Mouse (Mus musculus) C2C12 (cell line): ENCODE data around the gene Zfp462.

Experiments
- CEBPB ChIP-seq: IDR thresholded peaks from one replicate; pipeline ENCODE4 v1.6.1; 2011; ENCODE audit warnings: low read depth, mild to moderate bottlenecking, control low read depth, moderate library complexity
- CTCF ChIP-seq: IDR thresholded peaks from one replicate; pipeline ENCODE4 v1.5.1; 2011; ENCODE audit not compliant: control insufficient read depth, insufficient read depth, insufficient read length
- MYOG ChIP-seq: IDR thresholded peaks from one replicate; pipeline ENCODE4 v1.6.1; 2011; ENCODE audit not compliant: control insufficient read depth, insufficient read length; ENCODE audit errors: extremely low read depth

DNA sequence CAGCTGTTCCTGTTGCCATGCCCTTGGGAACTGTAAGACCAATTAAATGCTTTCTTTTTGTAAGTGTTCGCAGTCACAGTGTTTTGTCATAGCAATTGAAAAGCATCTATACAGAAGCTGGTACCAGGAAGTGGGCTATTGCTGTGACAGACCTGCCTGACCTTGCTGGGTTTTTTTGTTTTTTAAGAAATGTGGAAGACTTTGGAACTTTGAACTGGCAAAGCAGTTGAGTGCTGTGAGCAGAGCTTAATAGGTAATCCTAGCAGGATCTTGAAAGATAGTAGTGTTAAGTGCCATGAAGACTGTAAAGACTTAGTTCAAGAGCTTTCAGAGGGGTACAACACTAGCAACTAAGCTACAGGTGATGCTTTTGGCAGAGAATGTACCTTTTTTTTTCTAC is 7.7 kb upstream of the Zfp462 start:
- TF ChIP-seq CTCF (no peak), MYOG (no peak), CEBPB (no peak)
